Mouse (Mus musculus): ENCODE results near the gene Omg. TPM values are rescaled to one million over a fixed set of nuclear protein-coding genes. Genes with fewer than 3 reads are reported as not detected.

Gene Omg
- polyA plus RNA-seq, 1 experiment from 2014 or later, result 7.9 TPM

DNA sequence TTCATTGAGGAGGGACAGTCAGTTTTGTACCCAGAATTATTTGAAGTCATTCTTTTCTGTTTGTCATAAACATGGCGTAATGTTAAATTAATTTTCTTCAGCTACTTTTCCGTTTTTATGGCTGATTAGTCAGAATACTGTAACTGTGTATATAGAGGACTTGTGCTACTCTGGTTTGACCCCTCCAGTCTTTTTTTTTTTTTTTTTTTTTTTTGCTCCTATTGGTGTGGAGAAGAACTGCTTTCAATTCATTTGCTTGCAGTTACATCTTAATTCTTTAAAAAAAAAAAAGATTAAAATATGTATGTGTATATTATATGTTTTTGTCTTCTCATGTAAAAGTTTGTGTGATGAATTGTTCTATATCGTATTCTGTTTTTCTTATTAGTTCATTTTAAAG is 8.1 kb upstream of the Omg start:
- Histone ChIP-seq H3K36me3 (no peaks in the 10 kb centered on the region), H3K27me3 (no peaks in the 10 kb centered on the region), H3K4me3 (no peak overlapping the region), H3K9ac (no peak overlapping the region), H3K9me3 (no peaks in the 10 kb centered on the region), H3K4me1 (replicated peaks) (no peaks in the 10 kb centered on the region), H3K4me2 (no peak overlapping the region), H3K27ac (replicated peaks) (no peak overlapping the region)
- no peak for ATAC-seq (ENCODE audit: low FRiP score, low read depth)
- WGBS, result 92% methylated on average over 3 of the region's 3 CpGs

DNA sequence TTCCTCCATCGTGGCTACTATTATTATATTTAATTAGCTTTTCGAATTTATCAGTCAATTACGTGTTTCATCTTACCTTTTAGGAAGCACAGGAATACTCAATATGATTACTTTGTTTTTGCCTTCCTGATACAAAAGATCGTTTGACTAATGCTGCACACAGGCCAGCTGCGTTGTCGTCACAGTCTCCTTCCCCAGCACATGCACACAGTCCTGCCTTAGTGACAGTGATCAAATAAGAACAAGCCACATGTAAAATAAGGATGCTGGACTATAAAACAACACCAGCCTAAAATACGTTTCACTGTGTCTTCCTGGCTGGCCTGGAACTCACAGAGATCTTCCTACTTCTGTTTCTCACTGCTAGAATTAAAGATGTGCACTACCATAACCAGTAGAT is 622 bp upstream of the Omg start:
- Histone ChIP-seq H3K27me3 (no peaks in the 10 kb centered on the region), H3K27ac (replicated peaks) (no peak overlapping the region), H3K4me2 (no peak overlapping the region), H3K4me1 (replicated peaks) (peaks cover 7% of the 10 kb centered on the region), H3K36me3 (no peaks in the 10 kb centered on the region), H3K9ac (no peak overlapping the region), H3K4me3 (no peak overlapping the region), H3K9me3 (no peaks in the 10 kb centered on the region)
- WGBS, result 64% methylated on average over 7 of the region's 7 CpGs
- ATAC-seq (ENCODE audit: low FRiP score, low read depth), result no peak

DNA sequence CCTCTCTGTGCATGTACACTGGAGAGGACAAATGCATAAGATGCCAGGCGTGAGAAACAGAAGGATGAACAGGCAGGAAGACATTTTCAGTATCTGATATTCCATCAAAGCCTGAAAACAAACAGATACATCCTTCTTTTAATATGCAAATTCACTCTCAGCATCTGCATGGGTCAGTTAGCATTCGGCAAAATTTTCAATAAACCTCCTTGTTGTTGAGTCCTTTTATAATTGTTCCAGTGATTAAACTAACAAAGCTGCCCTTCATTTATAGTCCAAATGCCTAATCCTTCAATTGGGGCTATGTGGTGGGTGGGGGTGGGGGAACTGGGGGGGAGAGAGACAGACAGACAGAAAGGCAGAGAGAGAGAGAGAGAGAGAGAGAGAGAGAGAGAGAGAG is 967 bp downstream of the Omg start:
- WGBS, result 19% methylated on average over 2 of the region's 2 CpGs
- no peak overlapping the region for H3K9ac ChIP-seq
- H3K4me1 ChIP-seq (replicated peaks), result peaks cover 7% of the 10 kb centered on the region
- peak overlapping the region; percentile 10 for H3K4me2 ChIP-seq
- H3K27me3 ChIP-seq, result no peaks in the 10 kb centered on the region
- no peaks in the 10 kb centered on the region for H3K9me3 ChIP-seq
- H3K27ac ChIP-seq (replicated peaks), result peak overlapping the region; percentile 45; the same call in 1 of the 2 replicates
- 0 out of 2 replicates have a peak overlapping the region, but pooled peaks have one; percentile 6 for H3K4me3 ChIP-seq
- no peak for ATAC-seq (ENCODE audit: low FRiP score, low read depth)
- H3K36me3 ChIP-seq, result no peaks in the 10 kb centered on the region

DNA sequence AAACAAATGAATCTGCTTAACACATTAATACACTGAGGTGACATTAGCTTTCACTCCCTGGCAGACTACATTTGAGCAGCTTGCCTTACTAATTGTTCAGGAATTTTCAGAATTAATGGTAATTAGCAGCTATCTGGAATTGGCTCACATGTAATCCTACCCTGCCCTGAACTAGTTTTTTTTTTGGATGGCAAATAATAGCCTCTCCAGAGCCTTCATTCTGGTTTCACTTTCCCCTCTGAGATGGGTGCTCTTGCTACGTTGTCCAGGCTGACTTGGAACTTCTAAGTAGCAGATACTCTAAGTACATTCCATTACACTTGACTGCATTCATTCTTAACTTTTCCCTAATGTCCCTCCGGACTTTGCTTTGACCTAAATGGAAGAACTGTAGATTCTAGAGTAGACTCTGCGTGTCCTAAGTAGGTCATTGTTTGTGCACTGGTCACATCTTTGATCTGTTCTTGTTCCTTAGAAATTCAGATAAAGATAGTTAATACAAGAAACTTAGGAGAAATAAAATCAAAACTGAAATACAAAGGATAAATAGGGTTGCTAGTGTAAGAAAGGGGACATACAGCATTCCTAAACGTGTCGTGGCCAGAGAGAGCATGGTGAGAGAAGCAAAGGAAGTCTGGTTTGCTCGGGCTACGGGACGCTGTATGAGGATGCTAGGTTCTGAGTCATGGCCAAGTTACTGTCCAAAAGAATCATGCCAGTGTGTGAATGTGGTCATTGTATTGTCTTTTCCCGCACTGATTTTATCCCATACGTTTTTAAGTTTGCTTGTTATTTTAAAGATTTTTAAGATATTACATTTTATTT is 8.7 kb downstream of the Omg start:
- Histone ChIP-seq H3K27me3 (no peaks in the 10 kb centered on the region), H3K9ac (no peak overlapping the region), H3K9me3 (no peaks in the 10 kb centered on the region), H3K4me3 (no peak overlapping the region), H3K4me1 (replicated peaks) (0 out of 2 replicates have a peak, but pooled peaks cover 4% of the 10 kb centered on the region), H3K4me2 (no peak overlapping the region), H3K36me3 (peaks cover 8% of the 10 kb centered on the region; the same call in 1 of the 2 replicates), H3K27ac (replicated peaks) (no peak overlapping the region)
- WGBS, result 72% methylated on average over 10 of the region's 10 CpGs
- no peak for ATAC-seq (ENCODE audit: low FRiP score, low read depth)

DNA sequence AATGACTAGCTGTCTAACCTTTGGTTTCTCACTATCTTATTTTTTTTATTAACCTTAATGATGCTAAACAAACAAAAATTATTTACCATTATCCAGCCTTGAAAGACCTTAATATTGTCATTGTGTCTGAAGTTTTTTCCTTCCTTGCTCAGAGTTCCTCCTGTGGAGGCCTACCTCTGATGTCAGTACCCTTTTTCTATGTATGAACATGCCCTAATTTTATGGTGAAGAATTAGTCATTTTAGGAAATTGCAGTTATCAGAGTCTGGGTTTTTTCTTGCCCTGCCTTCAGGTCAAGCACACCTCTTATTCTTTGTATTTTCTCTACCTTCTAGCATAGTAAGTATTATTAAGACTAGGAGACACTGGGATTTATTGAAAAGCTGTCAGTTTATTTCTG is 19.2 kb downstream of the Omg start:
- Histone ChIP-seq H3K9me3 (no peaks in the 10 kb centered on the region), H3K4me3 (no peak overlapping the region), H3K27me3 (no peaks in the 10 kb centered on the region), H3K27ac (replicated peaks) (no peak overlapping the region), H3K9ac (no peak overlapping the region), H3K36me3 (peaks cover 15% of the 10 kb centered on the region), H3K4me2 (no peak overlapping the region), H3K4me1 (replicated peaks) (no peaks in the 10 kb centered on the region)
- ATAC-seq (ENCODE audit: low FRiP score, low read depth), result no peak

GRCm38 (mm10) chr11:79483876-79484528 is 19.9 kb downstream of the Omg start:
- no peaks in the 10 kb centered on the region for H3K27me3 ChIP-seq
- no peaks in the 10 kb centered on the region for H3K4me1 ChIP-seq (replicated peaks)
- no peak overlapping the region for H3K9ac ChIP-seq
- peaks cover 15% of the 10 kb centered on the region for H3K36me3 ChIP-seq
- no peak overlapping the region for H3K4me2 ChIP-seq
- no peak overlapping the region for H3K27ac ChIP-seq (replicated peaks)
- 89% methylated on average over 7 of the region's 7 CpGs for WGBS
- no peaks in the 10 kb centered on the region for H3K9me3 ChIP-seq
- no peak for ATAC-seq (ENCODE audit: low FRiP score, low read depth)
- H3K4me3 ChIP-seq, result no peak overlapping the region

DNA sequence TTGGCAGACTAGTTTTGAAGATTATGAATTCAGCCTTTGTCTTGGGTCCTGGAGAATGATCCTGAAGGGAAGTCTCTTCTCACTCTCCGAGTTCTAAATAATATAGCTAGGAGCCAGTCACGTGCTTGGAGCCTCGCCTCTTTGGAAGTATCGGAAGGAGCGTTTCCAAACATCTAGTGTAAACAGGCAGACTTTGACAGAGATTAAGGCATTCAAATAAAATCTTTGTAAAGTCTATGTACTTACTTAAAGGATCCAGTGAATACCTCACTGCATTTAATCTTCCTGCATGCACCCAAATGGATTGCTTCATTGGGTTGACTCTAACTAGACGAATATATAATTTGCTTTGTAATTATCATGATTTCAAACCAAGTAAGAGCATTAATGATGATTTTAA is 20.5 kb downstream of the Omg start:
- Histone ChIP-seq H3K36me3 (peaks cover 15% of the 10 kb centered on the region), H3K4me3 (no peak overlapping the region), H3K27ac (replicated peaks) (no peak overlapping the region), H3K9me3 (no peaks in the 10 kb centered on the region), H3K4me2 (no peak overlapping the region), H3K9ac (no peak overlapping the region), H3K4me1 (replicated peaks) (no peaks in the 10 kb centered on the region), H3K27me3 (no peaks in the 10 kb centered on the region)
- WGBS, result 91% methylated on average over 6 of the region's 6 CpGs
- no peak for ATAC-seq (ENCODE audit: low FRiP score, low read depth)

- Histone ChIP-seq H3K4me1 (replicated peaks) (no peaks in the 10 kb centered on the region), H3K4me2 (no peak overlapping the region), H3K36me3 (peaks cover 40% of the 10 kb centered on the region), H3K4me3 (no peak overlapping the region), H3K9ac (no peak overlapping the region), H3K9me3 (no peaks in the 10 kb centered on the region), H3K27me3 (no peaks in the 10 kb centered on the region), H3K27ac (replicated peaks) (no peak overlapping the region)
- 88% methylated on average over 1 of the region's 1 CpGs for WGBS
- ATAC-seq (ENCODE audit: low FRiP score, low read depth), result no peak
These were observed 35.8 kb downstream of the Omg start for GRCm38 (mm10) chr11:79468097-79468496.

GRCm38 (mm10) chr11:79460756-79461450 is 43.0 kb downstream of the Omg start:
- no peak overlapping the region for H3K27ac ChIP-seq (replicated peaks)
- H3K4me1 ChIP-seq (replicated peaks), result no peaks in the 10 kb centered on the region
- no peaks in the 10 kb centered on the region for H3K27me3 ChIP-seq
- no peak overlapping the region for H3K4me2 ChIP-seq
- H3K4me3 ChIP-seq, result no peak overlapping the region
- ATAC-seq (ENCODE audit: low FRiP score, low read depth), result no peak
- no peak overlapping the region for H3K9ac ChIP-seq
- 98% methylated on average over 3 of the region's 3 CpGs for WGBS
- H3K36me3 ChIP-seq, result peaks cover 30% of the 10 kb centered on the region
- no peaks in the 10 kb centered on the region for H3K9me3 ChIP-seq

DNA sequence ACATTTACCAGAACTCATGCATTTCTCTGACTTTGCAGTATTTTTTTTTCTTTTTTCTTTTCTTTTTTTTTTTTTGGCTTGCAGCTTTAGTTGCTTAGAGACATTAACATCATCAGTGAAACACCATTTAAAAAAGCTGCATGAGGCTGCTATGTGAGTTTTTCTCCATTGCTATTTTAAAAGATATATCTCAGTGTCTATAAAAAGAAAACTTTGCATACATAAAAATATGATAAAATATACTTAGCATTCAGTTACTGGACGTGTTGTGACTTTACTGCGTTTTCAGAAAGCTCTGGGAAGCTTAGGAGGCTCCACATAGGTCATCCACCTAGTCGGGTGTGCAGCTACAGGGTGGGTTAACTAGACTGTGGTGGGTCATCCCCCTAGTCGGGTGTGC is 44.0 kb downstream of the Omg start:
- Histone ChIP-seq H3K27ac (replicated peaks) (no peak overlapping the region), H3K27me3 (no peaks in the 10 kb centered on the region), H3K36me3 (peaks cover 30% of the 10 kb centered on the region), H3K4me3 (no peak overlapping the region), H3K9ac (no peak overlapping the region), H3K9me3 (no peaks in the 10 kb centered on the region), H3K4me2 (no peak overlapping the region), H3K4me1 (replicated peaks) (no peaks in the 10 kb centered on the region)
- ATAC-seq (ENCODE audit: low FRiP score, low read depth), result no peak
- WGBS, result 89% methylated on average over 4 of the region's 4 CpGs

GRCm38 (mm10) chr11:79457928-79458327 is 46.0 kb downstream of the Omg start:
- Histone ChIP-seq H3K27ac (replicated peaks) (no peak overlapping the region), H3K4me3 (no peak overlapping the region), H3K4me2 (no peak overlapping the region), H3K9ac (no peak overlapping the region), H3K27me3 (no peaks in the 10 kb centered on the region), H3K4me1 (replicated peaks) (no peaks in the 10 kb centered on the region), H3K36me3 (peaks cover 40% of the 10 kb centered on the region), H3K9me3 (no peaks in the 10 kb centered on the region)
- no peak for ATAC-seq (ENCODE audit: low FRiP score, low read depth)
- 86% methylated on average over 3 of the region's 3 CpGs for WGBS

DNA sequence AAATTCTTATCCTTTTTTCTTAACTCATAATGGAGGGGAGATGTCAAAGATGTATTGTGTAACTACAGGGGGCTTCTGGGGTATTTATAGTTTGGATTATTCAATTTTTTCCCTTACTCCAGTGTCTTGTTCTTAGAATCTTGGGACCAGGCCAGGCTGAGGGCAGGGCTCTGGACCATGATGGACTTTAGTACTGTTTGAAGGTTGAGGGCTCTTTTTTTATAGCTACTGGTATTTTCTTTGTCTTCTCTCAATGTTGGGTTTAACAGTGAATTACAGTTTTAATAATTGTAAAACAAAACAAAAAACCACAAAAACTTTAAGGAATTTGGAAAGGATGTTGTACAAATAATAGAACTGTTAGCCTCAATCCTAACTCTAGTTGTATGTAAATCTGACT is 50.9 kb downstream of the Omg start:
- H3K36me3 ChIP-seq, result peaks cover 47% of the 10 kb centered on the region

More for the DNA sequence above, 50.9 kb downstream of the Omg start:
- Histone ChIP-seq H3K4me3 (no peak overlapping the region), H3K9ac (no peak overlapping the region), H3K9me3 (no peaks in the 10 kb centered on the region), H3K27me3 (no peaks in the 10 kb centered on the region), H3K4me1 (replicated peaks) (no peaks in the 10 kb centered on the region), H3K27ac (replicated peaks) (no peak overlapping the region), H3K4me2 (no peak overlapping the region)
- ATAC-seq (ENCODE audit: low FRiP score, low read depth), result no peak
